Mouse (Mus musculus): ENCODE data around the gene Mrc1.

DNA sequence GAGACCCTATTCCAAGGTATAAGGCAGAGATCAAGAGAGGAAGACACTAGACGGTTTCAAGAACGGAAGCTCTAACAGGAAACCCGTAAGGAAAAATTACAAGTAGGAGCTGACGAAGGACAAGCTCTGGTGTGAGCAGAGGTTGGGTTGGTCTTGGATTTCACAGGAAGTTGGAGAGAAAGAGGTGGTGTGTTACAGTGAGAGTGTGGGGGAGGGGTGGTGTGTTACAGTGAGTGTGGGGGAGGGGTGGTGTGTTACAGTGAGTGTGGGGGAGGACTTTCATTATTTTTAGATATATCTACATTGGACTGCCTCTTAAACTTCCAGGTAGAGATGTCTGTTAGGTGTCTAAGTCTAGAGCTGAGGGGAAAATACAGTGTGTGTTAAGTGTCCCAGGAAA is 38.5 kb upstream of the Mrc1 start:
- TF ChIP-seq GABPA (IDR thresholded peaks at IDR 0.05; ENCODE audit: low read depth, low read length) (no peak), CTCF (IDR thresholded peaks at IDR 0.05 in 2 of 3, conservative IDR thresholded peaks at IDR 0.05 in 1 of 3; ENCODE audit: control insufficient read depth in 1 of 3, insufficient read depth in 1 of 3, low read depth in 2 of 3, low read length in 3 of 3, poor library complexity in 1 of 3, severe bottlenecking in 1 of 3) (no peak), TCF12 (IDR thresholded peaks at IDR 0.05; ENCODE audit: low read depth, low read length) (no peak)

Data from MEL (cell line).